Mouse (Mus musculus) liver, embryonic 14.5 days (tissue): ENCODE measurements around the gene Sh3pxd2a.

Experiments
- CTCF ChIP-seq: IDR thresholded peaks from 2 replicates; pipeline ENCODE4 v1.5.1; 2016; ENCODE audit warnings: antibody characterized with exemption, low read depth, control low read depth
- EP300 ChIP-seq: IDR thresholded peaks from 2 replicates; pipeline ENCODE4 v1.6.1; 2016; ENCODE audit warnings: antibody characterized with exemption, low read depth

- TF ChIP-seq CTCF (no peak), EP300 (no peak)
These were observed 64.5 kb downstream of the Sh3pxd2a start for GRCm38 (mm10) chr19:47399709-47400108.
